ENCODE assay signal across 24 mouse cellular contexts in the genomic region with DNA sequence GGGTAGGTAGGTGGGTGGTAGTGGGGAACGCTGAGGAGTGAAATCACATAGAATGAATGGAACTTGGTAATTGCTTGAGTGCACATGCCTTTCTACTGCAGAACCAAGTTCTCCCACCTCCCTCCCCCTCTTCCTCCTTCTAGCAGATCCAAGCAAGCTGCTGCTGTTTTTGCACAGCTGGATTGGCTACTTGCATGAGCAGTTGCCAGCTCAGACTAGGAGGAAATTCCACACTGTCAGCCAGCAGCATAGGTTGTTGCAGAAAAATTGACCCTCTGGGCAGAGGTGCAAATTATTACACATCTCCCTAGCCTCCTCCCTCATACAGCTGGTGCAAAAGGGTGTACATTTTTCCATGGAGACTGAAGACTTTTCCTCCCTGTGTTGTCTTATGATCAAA.
DNase-seq lines count a peak whose midpoint lies in the region; ATAC-seq lines count a peak whose summit lies in the region.
"Had no signal": no experiment of that assay in that cellular context is flagged by ENCODE, and none has a peak within 500 bp of the region (broad histone marks: within the 10 kb centered on the region; RNA-seq: fewer than 3 reads in every experiment).

No protein-coding gene starts in this region.

- intact Hi-C loops in heart, postnatal 14 days (cut with DNase I), result no loop called here
- intact Hi-C loops in heart, postnatal 25 days (cut with DNase I), result no loop called here

- DNase-seq in heart, adult 11 months, result peak; percentile 96
- no peak for DNase-seq in heart, adult 8-10 months (ENCODE audit: low spot score)
- peak; percentile 4 to 18 for DNase-seq in heart, postnatal 14 days
- DNase-seq in heart, postnatal 25 days (ENCODE audit: low spot score), result no peak
- peak; percentile 4 for DNase-seq in kidney, postnatal 14 days
- no peak for DNase-seq in kidney, postnatal 25 days
- DNase-seq in 3T3-L1 (ENCODE audit: low read depth, low spot score), result peak; percentile 27
- DNase-seq: adrenal gland, postnatal 14 days; cerebellum, adult 11-12 months; cerebellum, adult 9-11 months; forebrain, postnatal 0 days; gastrocnemius, postnatal 10 days; layer of hippocampus, postnatal 36 days; left cerebral cortex, postnatal 4 days; liver; lung, adult 2 months; retina, postnatal 1 day; right cerebral cortex, postnatal 14 days; thymus, adult 2 months; thymus, postnatal 36 days had no signal

- no peak for ATAC-seq in inflammation-experienced regulatory T-cells, adult 6 months
- ATAC-seq: forebrain, postnatal 0 days; hindbrain, embryonic 16.5 days; intestine, embryonic 15.5 days; midbrain, embryonic 15.5 days had no signal

Comparison
In these comparisons a context has a peak if more than half of its experiments do, and no peak if none do; other contexts are left out.
1. DNase-seq: peak in heart, adult 11 months (single experiment), heart, postnatal 14 days (2 of 2), kidney, postnatal 14 days (single experiment) and 3T3-L1 (single experiment); none in heart, adult 8-10 months (single experiment), heart, postnatal 25 days (single experiment) and kidney, postnatal 25 days (0 of 2).